Mouse (Mus musculus) right cerebral cortex, postnatal 14 days (tissue): ENCODE results near the gene Cdc42bpg.
A peak's percentile ranks its signal among the peaks of the same experiment; 100 is the strongest.

Experiments
- DNase-seq: peaks from one replicate; pipeline ENCODE4 v3.0.0; 2022

Cdc42bpg gene

DNA sequence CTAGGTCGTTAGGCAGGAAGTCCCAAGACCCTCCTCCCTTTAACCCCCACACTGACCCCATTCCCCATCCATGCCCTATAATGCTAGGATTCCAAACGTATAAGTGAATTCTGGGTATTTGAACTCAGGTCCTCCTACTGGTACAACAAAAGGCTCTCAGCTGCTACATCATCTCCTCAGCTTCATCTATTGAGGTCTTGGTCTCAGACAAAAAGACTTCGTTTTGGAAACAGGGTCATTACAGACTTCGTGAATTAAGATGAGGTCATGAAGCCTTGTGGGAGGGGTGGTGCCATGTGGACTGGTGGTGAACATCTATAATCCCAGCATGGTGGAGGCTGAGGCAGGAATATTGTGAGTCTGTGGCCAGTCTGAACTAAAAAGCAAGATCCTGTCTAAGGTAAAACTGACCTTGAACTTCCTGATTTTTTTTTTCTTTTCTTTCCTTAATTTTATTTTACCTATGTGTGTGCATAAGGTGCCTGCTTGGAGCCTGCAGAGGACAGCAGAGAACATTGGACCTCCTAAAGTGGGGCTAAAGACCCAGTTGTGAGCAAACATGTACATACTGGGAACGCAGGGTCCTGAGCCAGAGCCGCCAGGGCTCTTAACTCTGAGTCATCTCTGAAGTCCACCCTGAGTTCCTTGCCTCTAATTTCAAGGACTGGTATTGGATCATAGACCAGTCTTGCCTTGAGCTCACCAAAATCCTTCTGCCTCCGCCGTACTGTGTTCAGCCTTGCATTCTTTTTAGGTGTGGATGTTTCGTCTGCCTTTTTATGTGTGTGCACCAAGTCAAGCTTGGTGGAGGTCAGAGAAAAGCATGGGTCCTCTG is 27.7 kb downstream of the Cdc42bpg start:
- DNase-seq, result no peak

DNA sequence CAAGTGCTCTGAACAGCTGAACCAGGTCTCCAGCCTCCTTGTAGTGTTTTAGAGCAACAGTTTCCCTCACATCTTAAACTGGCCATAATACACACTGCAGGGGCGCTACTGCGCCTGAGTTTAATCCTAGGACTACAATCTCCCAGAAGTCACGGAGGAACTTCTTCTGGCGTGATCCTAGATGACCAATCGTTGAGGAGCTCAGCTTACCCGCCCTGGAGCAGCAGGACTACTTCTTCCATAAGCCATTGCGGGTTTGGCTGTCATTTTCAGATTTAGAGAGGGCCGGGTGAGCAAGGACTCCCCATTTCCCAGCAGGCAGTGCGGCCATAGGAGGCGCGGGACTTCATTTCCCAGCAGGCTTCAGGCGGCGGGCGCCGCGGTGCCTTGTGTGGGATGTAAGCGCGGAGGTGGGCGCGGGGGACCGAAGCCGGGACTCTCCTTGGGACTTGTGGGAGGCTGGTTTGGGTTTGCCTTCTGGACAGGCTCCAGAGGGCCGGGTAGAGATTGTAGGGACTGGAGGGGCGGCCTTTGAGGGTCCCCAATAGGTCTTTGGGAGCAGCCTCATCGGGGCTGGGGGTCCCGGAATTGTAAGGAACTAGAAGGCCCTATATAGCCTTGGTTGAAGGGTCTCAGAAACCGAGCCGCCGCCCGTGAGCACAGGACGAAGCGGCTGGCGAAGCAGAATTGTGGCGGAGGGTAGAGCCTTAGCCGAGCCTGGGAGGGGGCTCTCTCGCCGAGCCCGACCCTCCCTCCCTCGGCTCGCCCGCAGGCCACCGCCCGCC is 28.6 kb downstream of the Cdc42bpg start, which contains the start of gene Men1:
TSS of gene Men1 (plus strand) at position 307 of the 785 bp plus-strand sequence.
- DNase-seq, result peak; percentile 91

DNA sequence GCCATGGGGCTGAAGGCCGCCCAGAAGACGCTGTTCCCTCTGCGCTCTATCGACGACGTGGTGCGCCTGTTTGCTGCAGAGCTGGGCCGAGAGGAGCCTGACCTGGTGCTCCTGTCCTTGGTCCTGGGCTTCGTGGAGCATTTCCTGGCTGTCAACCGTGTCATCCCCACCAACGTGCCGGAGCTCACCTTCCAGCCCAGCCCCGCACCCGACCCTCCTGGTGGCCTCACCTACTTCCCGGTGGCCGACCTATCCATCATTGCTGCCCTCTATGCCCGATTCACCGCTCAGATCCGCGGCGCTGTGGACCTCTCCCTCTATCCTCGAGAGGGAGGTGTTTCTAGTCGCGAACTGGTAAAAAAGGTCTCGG is 29.2 kb downstream of the Cdc42bpg start:
- no peak for DNase-seq

DNA sequence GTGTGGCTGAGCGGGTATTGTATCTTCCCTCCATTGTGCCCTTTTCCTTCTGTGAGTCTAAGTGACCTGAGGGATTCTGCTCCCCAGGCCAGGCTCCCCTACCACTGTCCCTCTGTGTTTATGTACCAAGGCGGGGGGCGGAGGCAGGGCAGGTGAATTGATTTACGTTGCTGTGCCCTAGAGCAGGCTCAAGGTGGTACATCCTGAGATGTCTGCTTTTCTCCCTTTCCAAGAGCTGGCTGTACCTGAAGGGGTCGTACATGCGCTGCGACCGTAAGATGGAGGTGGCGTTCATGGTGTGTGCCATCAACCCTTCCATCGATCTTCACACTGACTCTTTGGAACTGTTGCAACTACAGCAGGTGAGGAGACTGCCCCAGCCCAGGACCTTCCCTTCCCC is 30.7 kb downstream of the Cdc42bpg start:
- no peak for DNase-seq

DNA sequence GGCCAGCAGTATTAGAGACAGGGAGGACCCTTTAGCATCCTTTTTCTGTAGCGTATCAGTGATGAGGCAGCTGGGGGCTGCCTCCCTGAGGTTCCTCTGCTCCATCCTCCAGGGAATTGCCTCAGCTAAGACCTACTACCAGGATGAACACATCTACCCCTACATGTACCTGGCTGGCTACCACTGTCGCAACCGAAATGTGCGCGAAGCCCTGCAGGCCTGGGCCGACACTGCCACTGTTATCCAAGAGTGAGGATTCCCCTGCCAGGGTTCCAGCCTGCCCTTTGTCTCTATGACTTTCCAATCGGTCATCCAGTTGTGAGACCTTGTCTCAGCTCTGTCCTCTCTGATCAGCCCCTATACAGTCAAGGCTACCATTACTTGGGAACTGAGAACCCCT is 31.9 kb downstream of the Cdc42bpg start:
- DNase-seq, result no peak

DNA sequence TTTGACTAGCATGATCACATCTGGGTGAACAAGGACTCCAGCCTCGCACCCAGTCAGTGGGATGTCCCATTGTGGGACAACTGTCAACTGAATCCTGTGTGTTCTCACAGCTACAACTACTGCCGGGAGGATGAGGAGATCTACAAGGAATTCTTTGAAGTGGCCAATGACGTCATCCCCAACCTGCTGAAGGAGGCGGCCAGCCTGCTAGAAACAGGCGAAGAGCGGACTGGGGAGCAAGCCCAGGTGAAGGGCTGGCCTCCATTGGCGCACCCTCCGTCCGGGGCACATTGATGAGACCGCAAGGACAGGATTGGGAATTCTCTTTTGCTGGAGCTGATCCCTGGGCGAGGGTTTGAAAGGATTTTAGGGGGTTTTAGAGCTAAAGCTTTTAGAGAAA is 32.5 kb downstream of the Cdc42bpg start:
- DNase-seq, result no peak

DNA sequence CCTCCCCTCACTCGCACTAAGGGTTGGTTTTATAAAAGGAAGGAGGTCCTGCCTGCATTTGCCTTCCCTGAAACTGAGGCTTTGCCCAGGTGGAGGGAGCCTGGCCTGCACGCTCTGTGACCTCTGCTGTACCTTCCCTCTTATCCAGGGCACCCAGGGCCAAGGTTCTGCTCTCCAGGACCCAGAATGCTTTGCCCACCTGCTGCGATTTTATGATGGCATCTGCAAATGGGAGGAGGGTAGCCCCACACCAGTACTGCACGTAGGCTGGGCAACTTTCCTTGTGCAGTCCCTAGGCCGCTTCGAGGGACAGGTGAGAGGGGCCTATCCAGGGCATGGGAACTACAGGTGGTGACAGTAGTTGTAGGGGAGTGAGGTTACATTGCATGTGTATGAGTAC is 32.9 kb downstream of the Cdc42bpg start:
- DNase-seq, result no peak

DNA sequence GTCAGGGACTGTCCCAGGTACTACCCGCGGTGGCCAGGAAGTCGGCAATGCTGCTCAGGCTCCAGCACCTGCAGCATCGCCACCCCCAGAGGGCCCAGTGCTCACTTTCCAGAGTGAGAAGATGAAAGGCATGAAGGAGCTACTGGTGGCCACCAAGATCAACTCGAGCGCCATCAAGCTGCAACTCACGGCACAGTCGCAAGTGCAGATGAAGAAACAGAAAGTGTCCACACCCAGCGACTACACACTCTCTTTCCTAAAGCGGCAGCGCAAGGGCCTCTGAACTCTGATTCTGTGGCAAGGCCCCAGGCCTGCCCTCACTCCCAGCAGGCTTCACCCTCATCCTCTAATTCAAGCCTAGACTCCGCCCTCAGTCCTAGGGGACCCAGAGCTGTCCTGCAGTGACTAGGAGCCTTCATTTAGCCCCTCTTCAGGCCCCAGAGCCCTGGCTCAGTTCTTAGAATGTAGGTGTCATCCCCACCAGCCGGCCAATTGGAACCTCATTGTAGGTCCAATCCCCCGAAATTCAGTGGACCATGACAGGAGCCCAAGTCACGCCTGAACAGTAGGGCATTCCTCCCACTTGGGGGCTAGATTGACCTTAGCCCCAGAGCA is 33.7 kb downstream of the Cdc42bpg start:
- DNase-seq, result no peak

DNA sequence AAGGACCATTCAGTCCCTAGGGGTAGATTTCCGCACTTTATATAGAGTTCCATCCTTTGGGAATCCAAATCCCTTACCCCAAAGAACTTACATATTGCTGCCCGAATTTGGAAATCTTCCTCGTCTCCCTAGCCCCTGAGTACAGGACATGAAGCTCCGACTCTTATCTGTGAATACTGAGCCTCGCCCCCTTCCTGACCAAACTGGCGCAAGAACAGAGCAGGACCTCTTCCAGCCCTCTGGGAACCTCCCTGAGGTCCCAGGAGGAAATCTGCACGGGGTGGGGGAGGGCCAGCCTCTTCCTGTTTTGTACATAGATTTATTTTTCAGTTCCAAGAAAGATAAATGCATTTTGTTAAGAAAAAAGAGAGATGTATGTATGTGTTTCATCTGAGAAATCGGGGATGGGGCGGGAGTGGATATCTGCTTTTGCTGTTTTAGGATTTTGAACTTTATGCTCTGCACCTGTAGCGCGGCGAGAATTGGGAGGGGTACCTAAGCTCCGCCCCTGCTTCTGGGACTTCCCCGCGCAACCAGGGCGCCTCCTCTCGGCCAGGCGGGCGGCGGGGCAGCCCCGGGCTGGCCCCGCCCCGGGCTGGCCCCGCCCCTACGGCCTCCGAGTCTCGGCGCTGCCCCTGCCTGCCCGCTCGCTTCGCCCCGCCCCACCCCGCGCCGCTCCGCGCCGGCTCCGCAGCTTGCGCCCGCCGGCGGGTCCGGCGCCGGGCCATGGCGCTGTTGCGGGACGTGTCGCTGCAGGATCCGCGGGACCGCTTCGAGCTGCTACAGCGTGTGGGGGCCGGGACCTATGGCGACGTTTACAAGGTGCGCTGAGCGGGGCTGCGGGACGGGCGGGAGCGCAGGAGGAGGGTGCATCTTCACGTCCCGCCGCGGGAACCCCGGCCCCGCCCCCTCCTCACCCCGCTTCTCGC is 34.5 kb downstream of the Cdc42bpg start, which contains the start of gene Map4k2:
TSS of gene Map4k2 (plus strand) at position 612 of the 929 bp plus-strand sequence.
- peak; percentile 75 for DNase-seq

DNA sequence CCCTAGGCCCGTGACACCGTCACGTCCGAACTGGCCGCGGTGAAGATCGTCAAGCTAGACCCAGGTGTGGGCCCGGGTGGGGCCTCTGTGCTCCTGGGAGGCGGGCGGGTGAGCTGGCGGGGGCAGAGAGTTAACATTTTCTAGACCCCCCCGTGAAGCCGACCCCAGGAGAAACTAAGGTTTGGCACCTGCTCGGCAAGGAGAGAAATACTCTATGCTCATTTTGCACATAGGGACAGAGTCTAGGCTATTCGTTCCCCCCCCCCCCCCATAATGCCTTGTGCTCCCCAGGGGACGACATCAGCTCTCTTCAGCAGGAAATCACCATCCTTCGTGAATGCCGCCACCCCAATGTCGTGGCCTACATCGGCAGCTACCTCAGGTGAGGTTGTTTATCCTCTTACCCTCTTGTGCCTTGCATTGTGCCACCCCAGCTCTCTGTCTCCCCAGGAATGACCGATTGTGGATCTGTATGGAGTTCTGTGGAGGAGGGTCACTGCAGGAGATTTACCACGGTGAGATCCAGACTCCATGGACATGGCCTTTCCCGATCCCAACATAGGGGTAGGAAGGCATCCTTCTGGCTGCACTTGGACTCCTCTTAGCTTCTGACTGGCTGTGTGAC is 35.3 kb downstream of the Cdc42bpg start:
- no peak for DNase-seq

DNA sequence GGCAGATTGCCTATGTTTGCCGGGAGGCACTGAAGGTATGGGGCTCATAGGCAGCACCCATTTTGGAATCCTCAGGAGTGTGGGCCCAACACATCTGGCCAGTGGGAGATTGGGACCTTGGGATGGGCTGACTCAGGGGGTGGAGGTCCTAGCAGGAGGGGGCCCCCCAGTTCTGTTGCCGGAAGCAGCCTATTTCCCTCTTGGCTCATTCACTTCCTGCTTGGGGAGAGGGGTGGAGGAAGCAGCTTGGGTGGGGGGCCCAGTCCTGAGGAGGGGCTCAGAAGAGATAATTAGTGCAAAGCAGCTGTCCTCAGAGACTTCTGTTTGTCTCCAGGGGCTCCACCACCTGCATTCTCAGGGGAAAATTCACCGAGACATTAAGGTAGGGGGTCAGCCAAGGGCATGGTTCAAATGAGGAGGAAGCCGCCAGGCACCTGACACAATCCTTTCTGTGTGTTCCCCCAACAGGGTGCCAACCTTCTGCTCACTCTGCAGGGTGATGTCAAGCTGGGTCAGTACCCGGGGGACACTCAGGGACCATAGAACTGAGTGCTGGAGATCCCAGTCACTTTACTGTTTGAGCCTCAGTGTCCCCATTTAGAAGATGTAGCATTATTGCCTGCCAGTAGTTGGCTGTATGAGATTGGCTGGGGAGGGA is 36.1 kb downstream of the Cdc42bpg start:
- no peak for DNase-seq

DNA sequence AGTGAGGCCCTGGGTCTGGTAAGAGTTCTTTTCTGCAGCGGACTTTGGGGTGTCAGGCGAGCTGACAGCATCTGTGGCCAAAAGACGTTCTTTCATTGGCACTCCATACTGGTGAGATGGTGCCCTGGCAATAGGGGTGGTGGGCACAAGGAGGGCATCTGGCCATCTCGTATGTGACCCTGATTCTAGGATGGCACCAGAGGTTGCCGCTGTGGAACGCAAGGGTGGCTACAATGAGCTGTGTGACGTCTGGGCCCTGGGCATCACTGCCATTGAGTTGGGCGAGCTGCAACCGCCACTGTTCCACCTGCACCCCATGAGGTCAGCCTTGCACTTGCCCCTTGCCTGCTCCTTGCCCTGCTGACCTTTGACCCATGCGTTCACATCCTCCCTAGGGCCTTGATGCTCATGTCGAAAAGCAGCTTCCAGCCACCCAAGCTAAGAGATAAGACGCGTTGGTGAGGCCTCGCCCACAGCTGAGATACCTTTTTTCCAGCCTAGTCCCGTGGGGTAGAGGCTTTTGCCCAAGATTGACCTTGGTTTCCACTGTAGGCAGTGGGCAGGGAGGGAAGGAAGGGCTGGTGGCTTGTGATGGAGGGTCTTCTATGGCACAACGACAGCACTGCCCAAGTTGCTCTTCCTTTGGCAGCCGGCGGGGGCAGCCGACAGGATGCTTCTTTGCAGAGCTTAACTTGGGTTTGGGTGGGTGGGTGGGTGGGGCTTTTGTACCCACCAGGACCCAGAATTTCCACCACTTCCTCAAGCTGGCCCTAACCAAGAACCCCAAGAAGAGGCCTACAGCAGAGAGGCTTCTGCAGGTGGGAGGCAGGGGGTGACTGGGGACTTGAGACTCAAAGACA is 37.0 kb downstream of the Cdc42bpg start:
- no peak for DNase-seq

DNA sequence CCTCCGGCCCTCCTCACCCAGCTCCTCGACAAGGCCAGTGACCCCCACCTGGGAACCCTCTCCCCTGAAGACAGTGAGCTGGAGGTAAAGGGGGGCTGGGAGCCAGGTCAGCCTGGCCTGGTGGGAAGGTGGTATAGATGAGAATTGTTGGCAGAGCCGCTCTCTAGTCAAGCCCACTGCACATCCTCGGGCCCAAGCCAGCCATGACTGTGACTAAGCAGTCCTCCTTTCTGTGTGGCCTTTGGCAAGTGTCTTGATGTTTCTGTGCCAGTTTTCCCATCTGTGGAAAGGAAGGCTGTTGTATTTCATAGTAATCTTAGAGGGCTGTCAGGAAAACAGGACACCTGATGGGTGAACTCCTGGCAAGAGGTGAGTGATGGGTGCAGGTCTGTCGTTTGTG is 37.7 kb downstream of the Cdc42bpg start:
- DNase-seq, result no peak

DNA sequence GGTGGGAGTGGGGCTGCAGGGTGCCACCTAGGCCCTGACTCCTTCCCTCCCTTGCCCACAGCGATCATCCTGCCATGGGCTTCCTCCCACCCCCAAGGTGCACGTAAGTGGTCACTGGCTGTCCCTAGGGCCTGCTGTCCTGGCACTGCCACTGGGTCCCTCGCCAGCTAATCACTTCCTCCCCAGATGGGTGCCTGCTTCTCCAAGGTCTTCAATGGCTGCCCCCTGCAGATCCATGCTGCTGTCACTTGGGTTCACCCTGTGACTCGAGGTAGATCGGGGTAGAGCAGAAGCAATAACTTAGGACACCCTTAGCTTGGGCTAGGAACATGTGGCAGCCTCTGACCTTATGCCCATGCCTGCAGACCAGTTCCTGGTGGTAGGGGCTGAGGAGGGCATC is 39.8 kb downstream of the Cdc42bpg start:
- no peak for DNase-seq

DNA sequence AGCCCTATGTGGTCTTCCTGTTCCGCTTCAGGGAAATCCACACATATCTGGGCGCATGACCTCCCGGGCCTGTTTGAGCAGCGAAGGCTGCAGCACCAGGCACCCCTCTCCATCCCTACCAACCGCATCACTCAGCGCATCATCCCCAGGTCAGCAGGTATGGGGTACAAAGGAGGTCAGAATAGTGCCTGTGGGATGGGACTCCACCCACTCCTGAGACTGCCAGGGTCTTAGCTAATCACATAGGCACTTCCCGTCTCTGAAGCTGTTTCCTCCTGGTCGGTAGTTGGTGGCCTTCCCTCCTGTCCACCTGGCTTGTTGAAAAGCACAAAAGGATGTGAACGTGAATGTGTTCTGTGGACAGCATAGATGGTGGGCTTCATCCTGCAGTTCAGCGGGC is 40.4 kb downstream of the Cdc42bpg start:
- no peak for DNase-seq

DNA sequence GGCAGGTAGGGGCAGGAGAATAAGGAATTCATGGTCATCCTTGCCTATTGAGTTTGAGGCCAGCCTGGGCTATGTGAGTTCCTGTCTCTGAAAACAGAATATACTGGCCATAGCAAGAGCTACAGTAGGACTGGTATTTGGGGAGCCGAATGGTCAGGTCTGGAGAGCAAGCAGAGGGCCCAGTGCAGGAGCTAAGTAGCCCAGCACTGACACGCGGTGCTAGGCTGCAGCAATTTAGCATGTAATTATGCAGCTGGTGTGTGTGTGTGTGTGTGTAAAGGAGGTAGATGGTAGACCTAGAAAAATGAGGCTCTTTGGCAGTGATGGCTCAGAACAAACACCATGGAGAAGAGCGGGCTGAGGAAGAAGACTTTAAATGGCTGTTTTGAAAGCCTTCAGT is 41.4 kb downstream of the Cdc42bpg start:
- no peak for DNase-seq

DNA sequence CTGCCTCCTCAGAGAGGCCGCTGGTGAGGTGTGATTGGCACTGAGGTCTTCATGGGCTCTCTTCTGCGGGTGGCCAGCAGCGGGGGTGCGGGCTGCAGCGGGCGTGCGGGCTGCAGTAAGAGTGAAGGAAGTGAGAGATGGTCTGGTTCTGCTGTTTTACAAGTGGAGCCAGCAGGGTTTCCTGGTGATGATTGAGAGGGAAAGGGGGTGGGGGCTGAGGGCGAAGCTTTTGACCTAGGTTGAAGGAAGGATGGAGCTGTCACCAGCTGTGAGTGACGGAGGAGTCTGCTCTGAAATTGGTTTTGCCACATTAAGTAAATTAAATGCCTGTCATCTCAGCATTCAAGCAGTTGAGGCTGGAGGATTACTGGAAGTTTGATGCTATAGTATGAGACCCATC is 42.5 kb downstream of the Cdc42bpg start:
- no peak for DNase-seq

DNA sequence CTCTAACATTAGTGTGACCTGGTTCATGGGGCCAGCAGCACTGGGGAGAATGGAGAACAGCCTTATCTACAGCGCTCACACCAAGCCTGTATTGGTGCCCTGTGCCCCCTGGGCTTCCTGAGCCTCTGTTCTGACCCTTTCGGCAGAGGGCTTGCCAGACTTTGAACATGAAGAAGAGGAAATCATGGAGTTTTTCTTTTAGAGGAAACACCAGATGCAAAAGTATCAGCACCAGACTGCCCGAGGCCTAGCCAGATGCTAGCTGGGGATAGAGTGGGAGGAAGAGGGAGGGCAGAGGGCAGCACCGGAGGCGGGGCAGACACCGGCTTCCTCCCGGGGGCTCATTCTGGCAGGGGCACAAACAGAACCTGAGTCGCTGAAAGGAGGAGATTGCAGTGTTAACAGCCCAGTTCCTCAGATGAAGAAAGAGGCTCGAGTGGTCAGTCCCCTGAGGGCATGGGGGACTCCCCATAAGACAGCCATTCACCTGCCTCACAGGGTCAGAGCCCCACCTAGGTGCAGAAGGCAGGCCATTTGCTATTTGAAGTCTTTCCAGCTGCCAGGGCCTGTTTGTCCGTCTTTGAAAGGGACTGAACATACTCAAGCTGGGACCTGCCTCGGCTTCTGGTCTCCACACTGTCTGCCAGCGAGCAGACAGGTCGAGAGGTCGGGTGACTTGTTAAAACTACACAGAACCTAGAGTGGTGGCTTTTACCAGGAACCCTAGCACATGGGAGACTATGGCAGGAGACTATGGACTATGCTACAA is 43.1 kb downstream of the Cdc42bpg start:
- no peak for DNase-seq

DNA sequence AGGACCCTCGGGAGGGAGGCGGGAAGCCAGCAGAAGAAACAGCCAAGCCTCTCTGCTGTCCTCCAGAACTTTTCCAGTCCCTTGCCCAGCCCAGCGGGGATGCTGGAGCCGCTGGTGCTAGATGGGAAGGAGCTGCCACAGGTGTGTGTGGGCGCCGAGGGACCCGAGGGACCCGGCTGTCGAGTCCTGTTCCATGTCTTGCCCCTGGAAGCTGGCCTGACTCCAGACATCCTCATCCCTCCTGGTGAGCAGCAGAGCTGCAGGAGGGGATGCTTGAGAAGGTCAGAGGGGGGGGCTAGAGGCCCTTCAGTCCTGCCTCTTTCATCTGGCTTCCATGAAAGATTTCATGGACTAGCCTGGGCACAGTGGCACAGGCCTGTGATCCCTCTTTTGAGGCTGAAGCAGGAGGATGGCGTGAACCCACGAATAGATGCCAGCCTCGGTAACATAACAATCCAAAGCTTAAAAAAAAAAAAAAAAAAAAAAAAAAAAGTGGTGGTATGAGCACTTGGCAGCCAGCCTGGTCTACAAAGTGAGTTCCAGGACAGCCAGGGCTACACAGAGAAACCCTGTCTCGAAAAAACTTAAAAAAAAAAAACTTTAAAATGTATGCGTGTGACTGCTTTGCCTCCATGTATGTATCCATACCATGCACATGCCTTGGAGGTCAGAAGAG is 45.3 kb downstream of the Cdc42bpg start:
- no peak for DNase-seq
